9 mouse cellular contexts compared by ENCODE assay signal in genomic region chr15:98617176-98617537, GRCm38 (mm10). TPM values are rescaled to one million over a fixed set of nuclear protein-coding genes. Genes with fewer than 3 reads are reported as not detected.
DNase-seq lines count a peak whose midpoint lies in the region; ATAC-seq and TF ChIP-seq lines count a peak whose summit lies in the region.
"Had no signal": no experiment of that assay in that cellular context is flagged by ENCODE, and none has a peak within 500 bp of the region (broad histone marks: within the 10 kb centered on the region; RNA-seq: fewer than 3 reads in every experiment).

No protein-coding gene starts in this region.

- H3K4me3 ChIP-seq in forebrain, postnatal 0 days (ENCODE audit: low read depth, low read length), result no peak overlapping the region
- H3K4me3 ChIP-seq in hindbrain, embryonic 12.5 days, result no peak overlapping the region

- H3K4me1 ChIP-seq in forebrain, postnatal 0 days (ENCODE audit: insufficient read depth), result no peaks in the 10 kb centered on the region
- H3K4me1 ChIP-seq in hindbrain, embryonic 12.5 days, result peaks cover 14% of the 10 kb centered on the region

- no peaks in the 10 kb centered on the region for H3K9me3 ChIP-seq in forebrain, postnatal 0 days (ENCODE audit: low read length)
- no peaks in the 10 kb centered on the region for H3K9me3 ChIP-seq in hindbrain, embryonic 12.5 days (replicated peaks)

- under 1% methylated on average over 12 of the region's 12 CpGs for WGBS in forebrain, postnatal 0 days
- WGBS in hindbrain, embryonic 12.5 days, result 1% methylated on average over 12 of the region's 12 CpGs

- H3K27me3 ChIP-seq in forebrain, postnatal 0 days (ENCODE audit: insufficient read depth, low read length), result no peaks in the 10 kb centered on the region
- peaks cover 10% of the 10 kb centered on the region for H3K27me3 ChIP-seq in hindbrain, embryonic 12.5 days

- no peak overlapping the region for H3K27ac ChIP-seq in forebrain, postnatal 0 days (ENCODE audit: low read depth, low read length)
- H3K27ac ChIP-seq in hindbrain, embryonic 12.5 days, result no peak overlapping the region

- DNase-seq in adrenal gland, adult (ENCODE audit: inconsistent age in 2 of 2, low spot score in 1 of 2), result peak; percentile 72 to 94
- no peak for DNase-seq in adrenal gland, adult 8-10 months
- DNase-seq in cerebellum, adult 11-12 months, result peak; percentile 54
- peak; percentile 92 for DNase-seq in forebrain, postnatal 0 days
- DNase-seq in layer of hippocampus, postnatal 25 days (ENCODE audit: extremely low spot score in 1 of 2, low spot score in 1 of 2), result peak; percentile 93
- DNase-seq in lung, postnatal 4 days, result peak; percentile 70 to 87
- DNase-seq in spleen, postnatal 10 days (ENCODE audit: low spot score in 2 of 2), result peak; percentile 74 to 75

- H3K9ac ChIP-seq in forebrain, postnatal 0 days, result no peak overlapping the region
- no peak overlapping the region for H3K9ac ChIP-seq in hindbrain, embryonic 12.5 days

- no peak overlapping the region for H3K4me2 ChIP-seq in forebrain, postnatal 0 days (ENCODE audit: low read depth)
- H3K4me2 ChIP-seq in hindbrain, embryonic 12.5 days (replicated peaks), result 0 out of 2 replicates have a peak overlapping the region, but pooled peaks have one; percentile 15

- peak; percentile 74 for ATAC-seq in forebrain, postnatal 0 days
- no peak for ATAC-seq in hindbrain, embryonic 12.5 days (ENCODE audit: low FRiP score)

- H3K36me3 ChIP-seq in forebrain, postnatal 0 days (ENCODE audit: insufficient read depth), result no peaks in the 10 kb centered on the region
- no peaks in the 10 kb centered on the region for H3K36me3 ChIP-seq in hindbrain, embryonic 12.5 days

- peak; percentile 92 for TF ChIP-seq CTCF in forebrain, postnatal 0 days (IDR thresholded peaks at IDR 0.05; ENCODE audit: low read depth)

RNA-seq across cellular contexts. Expression of gene Adcy6, which starts 7.3 kb away (rescaled TPM):
- total RNA-seq in adrenal gland, adult 8-10 months (2022), result 10 to 100 TPM; 35.2 to 66.9 (median 56.7) TPM
- 39.2 and 42.3 TPM in 2 replicates for total RNA-seq in forebrain, postnatal 0 days (2014; rRNA removed)
- 1.9 and 5.4 TPM in 2 replicates for polyA plus RNA-seq in forebrain, postnatal 0 days (2015; fragmentation: Nextera tagmentation; extraction: Ambion mirVana)
- 15.9 and 18.6 TPM in 2 replicates for polyA plus RNA-seq in hindbrain, embryonic 12.5 days (2016; fragmentation: Nextera tagmentation; extraction: Ambion mirVana)
- total RNA-seq in layer of hippocampus, postnatal 25 days (2021), result 10 to 100 TPM; 45.1 to 45.8 TPM

RNA-seq across cellular contexts. Expression of gene Cacnb3, which starts 13.5 kb away (rescaled TPM):
- 10 to 100 TPM; 13.4 to 19.6 (median 15.7) TPM for total RNA-seq in adrenal gland, adult 8-10 months (2022)
- total RNA-seq in forebrain, postnatal 0 days (2014; rRNA removed), result 191 and 201 TPM in 2 replicates
- 133 and 139 TPM in 2 replicates for polyA plus RNA-seq in forebrain, postnatal 0 days (2015; fragmentation: Nextera tagmentation; extraction: Ambion mirVana)
- 110 and 113 TPM in 2 replicates for polyA plus RNA-seq in hindbrain, embryonic 12.5 days (2016; fragmentation: Nextera tagmentation; extraction: Ambion mirVana)
- 100 to 1,000 TPM; 189 to 209 TPM for total RNA-seq in layer of hippocampus, postnatal 25 days (2021)

RNA-seq across cellular contexts. Expression of gene Ddx23, which starts 45.5 kb away (rescaled TPM):
- 100 to 1,000 TPM in 1 of 4 experiments, 10 to 100 TPM in 3; 68.9 to 100 (median 85.6) TPM for total RNA-seq in adrenal gland, adult 8-10 months (2022)
- total RNA-seq in forebrain, postnatal 0 days (2014; rRNA removed), result 54.9 and 70.6 TPM in 2 replicates
- 11.9 and 13.8 TPM in 2 replicates for polyA plus RNA-seq in forebrain, postnatal 0 days (2015; fragmentation: Nextera tagmentation; extraction: Ambion mirVana)
- polyA plus RNA-seq in hindbrain, embryonic 12.5 days (2016; fragmentation: Nextera tagmentation; extraction: Ambion mirVana), result 21.9 and 26.6 TPM in 2 replicates
- total RNA-seq in layer of hippocampus, postnatal 25 days (2021), result 10 to 100 TPM; 75.8 to 79.9 TPM

RNA-seq across cellular contexts. Expression of gene 4930415O20Rik, which starts 46.4 kb away (rescaled TPM):
- total RNA-seq in adrenal gland, adult 8-10 months (2022), result not detected
- total RNA-seq in forebrain, postnatal 0 days (2014; rRNA removed), result not detected in 2 replicates
- polyA plus RNA-seq in forebrain, postnatal 0 days (2015; fragmentation: Nextera tagmentation; extraction: Ambion mirVana), result 0.51 TPM in 1 of 2 replicates, not detected in the other
- polyA plus RNA-seq in hindbrain, embryonic 12.5 days (2016; fragmentation: Nextera tagmentation; extraction: Ambion mirVana), result 0.43 and 0.46 TPM in 2 replicates
- total RNA-seq in layer of hippocampus, postnatal 25 days (2021), result under 1 TPM in 1 of 2 experiments, not detected in 1; 0.73 TPM
- polyA plus RNA-seq: stomach, embryonic 14.5 days had no signal

RNA-seq across cellular contexts. Expression of gene Ccnt1, which starts 46.4 kb away (rescaled TPM):
- total RNA-seq in adrenal gland, adult 8-10 months (2022), result 10 to 100 TPM; 45.2 to 56.6 (median 46.5) TPM
- total RNA-seq in forebrain, postnatal 0 days (2014; rRNA removed), result 51.1 and 52.0 TPM in 2 replicates
- 35.5 and 47.0 TPM in 2 replicates for polyA plus RNA-seq in forebrain, postnatal 0 days (2015; fragmentation: Nextera tagmentation; extraction: Ambion mirVana)
- polyA plus RNA-seq in hindbrain, embryonic 12.5 days (2016; fragmentation: Nextera tagmentation; extraction: Ambion mirVana), result 63.2 and 65.5 TPM in 2 replicates
- total RNA-seq in layer of hippocampus, postnatal 25 days (2021), result 10 to 100 TPM; 40.1 to 45.0 TPM
